Mouse (Mus musculus): ENCODE data around the gene Nr4a1. TPM values are rescaled to one million over a fixed set of nuclear protein-coding genes. Genes with fewer than 3 reads are reported as not detected.
A peak's percentile ranks its signal among the peaks of the same experiment; 100 is the strongest.

The Nr4a1 gene
- polyA plus RNA-seq, 1 experiment from 2014 or later: 5.5 TPM

- ATAC-seq (ENCODE audit: insufficient number of reproducible peaks, insufficient read depth, low FRiP score, low TSS enrichment, low read depth): no peak
- whole genome bisulfite sequencing: 74% methylated on average over 3 of the region's 3 CpGs
- peaks cover 47% of the 10 kb centered on the region for H3K36me3 ChIP-seq
- no peaks in the 10 kb centered on the region for H3K9me3 ChIP-seq
- H3K9ac ChIP-seq (replicated peaks): no peak overlapping the region
- H3K4me1 ChIP-seq (replicated peaks): peaks cover 17% of the 10 kb centered on the region
- H3K4me2 ChIP-seq: no peak overlapping the region
- no peak overlapping the region for H3K27ac ChIP-seq
- H3K27me3 ChIP-seq: peaks cover 26% of the 10 kb centered on the region
- H3K4me3 ChIP-seq (replicated peaks): no peak overlapping the region
Observed at GRCm38 (mm10) chr15:101271107-101271506, 17.0 kb downstream of the Nr4a1 start.

GRCm38 (mm10) chr15:101271513-101271912 is 17.4 kb downstream of the Nr4a1 start:
- 88% methylated on average over 15 of the region's 15 CpGs for WGBS
- Histone ChIP-seq H3K36me3 (peaks cover 47% of the 10 kb centered on the region), H3K4me1 (replicated peaks) (peaks cover 15% of the 10 kb centered on the region), H3K4me3 (replicated peaks) (no peak overlapping the region), H3K27ac (no peak overlapping the region), H3K4me2 (no peak overlapping the region), H3K27me3 (peaks cover 23% of the 10 kb centered on the region), H3K9ac (replicated peaks) (no peak overlapping the region), H3K9me3 (no peaks in the 10 kb centered on the region)
- no peak for ATAC-seq (ENCODE audit: insufficient number of reproducible peaks, insufficient read depth, low FRiP score, low TSS enrichment, low read depth)

- Histone ChIP-seq H3K9ac (replicated peaks) (no peak overlapping the region), H3K9me3 (no peaks in the 10 kb centered on the region), H3K4me3 (replicated peaks) (no peak overlapping the region), H3K4me1 (replicated peaks) (peaks cover 10% of the 10 kb centered on the region), H3K4me2 (no peak overlapping the region), H3K27ac (no peak overlapping the region), H3K36me3 (peaks cover 47% of the 10 kb centered on the region), H3K27me3 (no peaks in the 10 kb centered on the region)
- ATAC-seq (ENCODE audit: insufficient number of reproducible peaks, insufficient read depth, low FRiP score, low TSS enrichment, low read depth): no peak; the same call in 1 of the 2 replicates
- 77% methylated on average over 6 of the region's 6 CpGs for WGBS
Observed at GRCm38 (mm10) chr15:101274380-101274779, 20.3 kb downstream of the Nr4a1 start.

- 0 out of 2 replicates have a peak, but pooled peaks have one; percentile 18 for ATAC-seq (ENCODE audit: insufficient number of reproducible peaks, insufficient read depth, low FRiP score, low TSS enrichment, low read depth)
- H3K9ac ChIP-seq (replicated peaks): no peak overlapping the region
- H3K27me3 ChIP-seq: no peaks in the 10 kb centered on the region
- H3K36me3 ChIP-seq: peaks cover 21% of the 10 kb centered on the region
- no peaks in the 10 kb centered on the region for H3K9me3 ChIP-seq
- peak overlapping the region; percentile 81 for H3K27ac ChIP-seq
- no peak overlapping the region for H3K4me3 ChIP-seq (replicated peaks)
- H3K4me1 ChIP-seq (replicated peaks): peaks cover 10% of the 10 kb centered on the region
- 67% methylated on average over 11 of the region's 11 CpGs for WGBS
- no peak overlapping the region for H3K4me2 ChIP-seq
Observed at GRCm38 (mm10) chr15:101277351-101277899, 23.4 kb downstream of the Nr4a1 start.

- no peak for ATAC-seq (ENCODE audit: insufficient number of reproducible peaks, insufficient read depth, low FRiP score, low TSS enrichment, low read depth)
- Histone ChIP-seq H3K4me3 (replicated peaks) (no peak overlapping the region), H3K27ac (peak overlapping the region; percentile 81), H3K4me1 (replicated peaks) (peaks cover 10% of the 10 kb centered on the region), H3K27me3 (no peaks in the 10 kb centered on the region), H3K36me3 (peaks cover 9% of the 10 kb centered on the region), H3K9me3 (no peaks in the 10 kb centered on the region), H3K4me2 (no peak overlapping the region), H3K9ac (replicated peaks) (peak overlapping the region; percentile 5; the same call in 1 of the 2 replicates)
- 36% methylated on average over 5 of the region's 5 CpGs for WGBS
Observed at GRCm38 (mm10) chr15:101278589-101278988, 24.5 kb downstream of the Nr4a1 start.

- Histone ChIP-seq H3K36me3 (0 out of 2 replicates have a peak, but pooled peaks cover under 1% of the 10 kb centered on the region), H3K27me3 (no peaks in the 10 kb centered on the region), H3K4me3 (replicated peaks) (no peak overlapping the region), H3K4me2 (no peak overlapping the region), H3K27ac (no peak overlapping the region), H3K9me3 (no peaks in the 10 kb centered on the region), H3K4me1 (replicated peaks) (peaks cover 10% of the 10 kb centered on the region), H3K9ac (replicated peaks) (0 out of 2 replicates have a peak overlapping the region, but pooled peaks have one; percentile 2)
- ATAC-seq (ENCODE audit: insufficient number of reproducible peaks, insufficient read depth, low FRiP score, low TSS enrichment, low read depth): no peak
- WGBS: 54% methylated on average over 12 of the region's 12 CpGs
Observed at GRCm38 (mm10) chr15:101279430-101279999, 25.4 kb downstream of the Nr4a1 start.

GRCm38 (mm10) chr15:101282471-101282870 is 28.4 kb downstream of the Nr4a1 start:
- H3K4me3 ChIP-seq (replicated peaks): no peak overlapping the region
- H3K27ac ChIP-seq: no peak overlapping the region
- H3K27me3 ChIP-seq: no peaks in the 10 kb centered on the region
- H3K9me3 ChIP-seq: no peaks in the 10 kb centered on the region
- H3K4me2 ChIP-seq: no peak overlapping the region
- peaks cover 25% of the 10 kb centered on the region for H3K4me1 ChIP-seq (replicated peaks)
- 76% methylated on average over 5 of the region's 5 CpGs for WGBS
- ATAC-seq (ENCODE audit: insufficient number of reproducible peaks, insufficient read depth, low FRiP score, low TSS enrichment, low read depth): no peak
- peaks cover 15% of the 10 kb centered on the region for H3K36me3 ChIP-seq
- no peak overlapping the region for H3K9ac ChIP-seq (replicated peaks)

GRCm38 (mm10) chr15:101283183-101283910 is 29.3 kb downstream of the Nr4a1 start:
- peak overlapping the region; percentile 80 for H3K4me2 ChIP-seq
- peaks cover 23% of the 10 kb centered on the region for H3K36me3 ChIP-seq
- no peaks in the 10 kb centered on the region for H3K27me3 ChIP-seq
- 3% methylated on average over 26 of the region's 26 CpGs for WGBS
- ATAC-seq (ENCODE audit: insufficient number of reproducible peaks, insufficient read depth, low FRiP score, low TSS enrichment, low read depth): no peak
- H3K4me1 ChIP-seq (replicated peaks): peaks cover 20% of the 10 kb centered on the region
- peak overlapping the region; percentile 51; the same call in 1 of the 2 replicates for H3K27ac ChIP-seq
- H3K4me3 ChIP-seq (replicated peaks): peak overlapping the region; percentile 85
- no peaks in the 10 kb centered on the region for H3K9me3 ChIP-seq
- peak overlapping the region; percentile 63 for H3K9ac ChIP-seq (replicated peaks)

- H3K27me3 ChIP-seq: no peaks in the 10 kb centered on the region
- under 1% methylated on average over 61 of the region's 61 CpGs for WGBS
- H3K4me1 ChIP-seq (replicated peaks): peaks cover 14% of the 10 kb centered on the region
- peak within 1 kb of the TSS; percentile 80 for H3K4me2 ChIP-seq
- H3K4me3 ChIP-seq (replicated peaks): peak within 1 kb of the TSS; percentile 85
- H3K9me3 ChIP-seq: no peaks in the 10 kb centered on the region
- H3K36me3 ChIP-seq: peaks cover 31% of the 10 kb centered on the region
- ATAC-seq (ENCODE audit: insufficient number of reproducible peaks, insufficient read depth, low FRiP score, low TSS enrichment, low read depth): peak; percentile 79
- peak within 1 kb of the TSS; percentile 75 for H3K27ac ChIP-seq
- H3K9ac ChIP-seq (replicated peaks): peak within 1 kb of the TSS; percentile 87
Observed at GRCm38 (mm10) chr15:101283911-101284750, 30.1 kb downstream of the Nr4a1 start, which contains the start of gene Atg101. TSS of gene Atg101 (plus strand) at chr15:101284272.

- Histone ChIP-seq H3K4me1 (replicated peaks) (peaks cover 14% of the 10 kb centered on the region), H3K4me2 (no peak overlapping the region), H3K27me3 (no peaks in the 10 kb centered on the region), H3K36me3 (peaks cover 52% of the 10 kb centered on the region), H3K9ac (replicated peaks) (no peak overlapping the region), H3K4me3 (replicated peaks) (no peak overlapping the region), H3K27ac (no peak overlapping the region), H3K9me3 (no peaks in the 10 kb centered on the region)
- ATAC-seq (ENCODE audit: insufficient number of reproducible peaks, insufficient read depth, low FRiP score, low TSS enrichment, low read depth): no peak
- 70% methylated on average over 9 of the region's 9 CpGs for WGBS
Observed at GRCm38 (mm10) chr15:101286129-101286770, 32.2 kb downstream of the Nr4a1 start.
